Mouse (Mus musculus): ENCODE measurements at regions not wholly inside any gene's neighbourhood (a gene's known extent, or its start where the extent isn't known, plus 50 kb on each side); places are given as distances from the start of the nearest gene placed in this dataset.
"Not testable (repeated sequence)": the region's sequence is repeated elsewhere in the genome, so short reads cannot be mapped to it uniquely, and the experiment has no call there.

GRCm38 (mm10) chr3:149070201-149070600 is 79.8 kb upstream of the Adgrl2 start:
- H3K4me1 ChIP-seq (ENCODE audit: control insufficient read depth, insufficient read depth, low read length) = peaks cover 8% of the 10 kb centered on the region
- H3K36me3 ChIP-seq (ENCODE audit: control insufficient read depth, insufficient read depth, low read length) = no peaks in the 10 kb centered on the region
- H3K9me3 ChIP-seq (ENCODE audit: control insufficient read depth, low read length) = no peaks in the 10 kb centered on the region
- ATAC-seq (ENCODE audit: low read depth) = no peak
- H3K27me3 ChIP-seq (ENCODE audit: control insufficient read depth, insufficient read depth, low read length) = no peaks in the 10 kb centered on the region
- H3K4me3 ChIP-seq (ENCODE audit: low read depth, low read length) = no peak overlapping the region
- no peak overlapping the region for H3K27ac ChIP-seq (ENCODE audit: low read depth, low read length)
- no peak overlapping the region for H3K9ac ChIP-seq (replicated peaks; ENCODE audit: low read depth, low read length)
- WGBS = 82% methylated on average over 7 of the region's 7 CpGs
- H3K4me2 ChIP-seq (ENCODE audit: low read depth, low read length) = no peak overlapping the region

GRCm38 (mm10) chr3:149069436-149069835 is 79.1 kb upstream of the Adgrl2 start:
- Histone ChIP-seq H3K4me3 (ENCODE audit: low read depth, low read length) (no peak overlapping the region), H3K36me3 (ENCODE audit: control insufficient read depth, insufficient read depth, low read length) (no peaks in the 10 kb centered on the region), H3K9me3 (ENCODE audit: control insufficient read depth, low read length) (no peaks in the 10 kb centered on the region), H3K4me2 (ENCODE audit: low read depth, low read length) (no peak overlapping the region), H3K27me3 (ENCODE audit: control insufficient read depth, insufficient read depth, low read length) (no peaks in the 10 kb centered on the region), H3K4me1 (ENCODE audit: control insufficient read depth, insufficient read depth, low read length) (no peaks in the 10 kb centered on the region), H3K27ac (ENCODE audit: low read depth, low read length) (no peak overlapping the region), H3K9ac (replicated peaks; ENCODE audit: low read depth, low read length) (0 out of 2 replicates have a peak overlapping the region, but pooled peaks have one; percentile 7)
- 81% methylated on average over 9 of the region's 9 CpGs for WGBS
- ATAC-seq (ENCODE audit: low read depth) = peak; percentile 36

GRCm38 (mm10) chr3:149068821-149069220 is 78.5 kb upstream of the Adgrl2 start:
- no peak overlapping the region for H3K9ac ChIP-seq (replicated peaks; ENCODE audit: low read depth, low read length)
- H3K27ac ChIP-seq (ENCODE audit: low read depth, low read length) = no peak overlapping the region
- no peaks in the 10 kb centered on the region for H3K36me3 ChIP-seq (ENCODE audit: control insufficient read depth, insufficient read depth, low read length)
- H3K9me3 ChIP-seq (ENCODE audit: control insufficient read depth, low read length) = no peaks in the 10 kb centered on the region
- H3K27me3 ChIP-seq (ENCODE audit: control insufficient read depth, insufficient read depth, low read length) = no peaks in the 10 kb centered on the region
- ATAC-seq (ENCODE audit: low read depth) = peak; percentile 73; the same call in 1 of the 2 replicates
- no peak overlapping the region for H3K4me2 ChIP-seq (ENCODE audit: low read depth, low read length)
- 46% methylated on average over 7 of the region's 7 CpGs for WGBS
- no peaks in the 10 kb centered on the region for H3K4me1 ChIP-seq (ENCODE audit: control insufficient read depth, insufficient read depth, low read length)
- H3K4me3 ChIP-seq (ENCODE audit: low read depth, low read length) = no peak overlapping the region

GRCm38 (mm10) chr3:149067758-149068157 is 77.4 kb upstream of the Adgrl2 start:
- H3K27ac ChIP-seq (ENCODE audit: low read depth, low read length) = no peak overlapping the region
- H3K4me2 ChIP-seq (ENCODE audit: low read depth, low read length) = no peak overlapping the region
- H3K36me3 ChIP-seq (ENCODE audit: control insufficient read depth, insufficient read depth, low read length) = no peaks in the 10 kb centered on the region
- no peak overlapping the region for H3K4me3 ChIP-seq (ENCODE audit: low read depth, low read length)
- no peaks in the 10 kb centered on the region for H3K9me3 ChIP-seq (ENCODE audit: control insufficient read depth, low read length)
- no peak for ATAC-seq (ENCODE audit: low read depth)
- WGBS = 83% methylated on average over 7 of the region's 7 CpGs
- no peaks in the 10 kb centered on the region for H3K27me3 ChIP-seq (ENCODE audit: control insufficient read depth, insufficient read depth, low read length)
- no peaks in the 10 kb centered on the region for H3K4me1 ChIP-seq (ENCODE audit: control insufficient read depth, insufficient read depth, low read length)
- no peak overlapping the region for H3K9ac ChIP-seq (replicated peaks; ENCODE audit: low read depth, low read length)

- H3K9ac ChIP-seq (replicated peaks; ENCODE audit: low read depth, low read length) = no peak overlapping the region
- ATAC-seq (ENCODE audit: low read depth) = no peak
- no peaks in the 10 kb centered on the region for H3K9me3 ChIP-seq (ENCODE audit: control insufficient read depth, low read length)
- no peaks in the 10 kb centered on the region for H3K27me3 ChIP-seq (ENCODE audit: control insufficient read depth, insufficient read depth, low read length)
- WGBS = 41% methylated on average over 12 of the region's 12 CpGs
- no peak overlapping the region for H3K4me3 ChIP-seq (ENCODE audit: low read depth, low read length)
- H3K4me2 ChIP-seq (ENCODE audit: low read depth, low read length) = no peak overlapping the region
- H3K4me1 ChIP-seq (ENCODE audit: control insufficient read depth, insufficient read depth, low read length) = no peaks in the 10 kb centered on the region
- no peaks in the 10 kb centered on the region for H3K36me3 ChIP-seq (ENCODE audit: control insufficient read depth, insufficient read depth, low read length)
- no peak overlapping the region for H3K27ac ChIP-seq (ENCODE audit: low read depth, low read length)
Observed at GRCm38 (mm10) chr3:149055077-149055476, 64.7 kb upstream of the Adgrl2 start.

GRCm38 (mm10) chr3:149052295-149052902 is 62.0 kb upstream of the Adgrl2 start:
- not testable (repeated sequence) for H3K27me3 ChIP-seq (ENCODE audit: control insufficient read depth, insufficient read depth, low read length); H3K4me2 ChIP-seq (ENCODE audit: low read depth, low read length); H3K4me3 ChIP-seq (ENCODE audit: low read depth, low read length); H3K4me1 ChIP-seq (ENCODE audit: control insufficient read depth, insufficient read depth, low read length); H3K9me3 ChIP-seq (ENCODE audit: control insufficient read depth, low read length); H3K27ac ChIP-seq (ENCODE audit: low read depth, low read length); H3K9ac ChIP-seq (replicated peaks; ENCODE audit: low read depth, low read length); H3K36me3 ChIP-seq (ENCODE audit: control insufficient read depth, insufficient read depth, low read length)
- WGBS = 98% methylated on average over 1 of the region's 1 CpGs
- ATAC-seq (ENCODE audit: low read depth) = peak; percentile 44; the same call in 1 of the 2 replicates

- Histone ChIP-seq H3K9me3 (ENCODE audit: control insufficient read depth, low read length) (no peaks in the 10 kb centered on the region), H3K4me3 (ENCODE audit: low read depth, low read length) (no peak overlapping the region), H3K4me2 (ENCODE audit: low read depth, low read length) (no peak overlapping the region), H3K9ac (replicated peaks; ENCODE audit: low read depth, low read length) (no peak overlapping the region), H3K4me1 (ENCODE audit: control insufficient read depth, insufficient read depth, low read length) (0 out of 2 replicates have a peak, but pooled peaks cover 3% of the 10 kb centered on the region), H3K36me3 (ENCODE audit: control insufficient read depth, insufficient read depth, low read length) (no peaks in the 10 kb centered on the region), H3K27me3 (ENCODE audit: control insufficient read depth, insufficient read depth, low read length) (no peaks in the 10 kb centered on the region), H3K27ac (ENCODE audit: low read depth, low read length) (no peak overlapping the region)
- 80% methylated on average over 5 of the region's 5 CpGs for WGBS
- no peak for ATAC-seq (ENCODE audit: low read depth)
Observed at GRCm38 (mm10) chr3:149045343-149045742, 55.0 kb upstream of the Adgrl2 start.

- Histone ChIP-seq H3K27ac (ENCODE audit: low read depth, low read length) (no peak overlapping the region), H3K27me3 (ENCODE audit: control insufficient read depth, insufficient read depth, low read length) (no peaks in the 10 kb centered on the region), H3K36me3 (ENCODE audit: control insufficient read depth, insufficient read depth, low read length) (no peaks in the 10 kb centered on the region), H3K4me1 (ENCODE audit: control insufficient read depth, insufficient read depth, low read length) (0 out of 2 replicates have a peak, but pooled peaks cover 3% of the 10 kb centered on the region), H3K4me2 (ENCODE audit: low read depth, low read length) (no peak overlapping the region), H3K4me3 (ENCODE audit: low read depth, low read length) (no peak overlapping the region), H3K9me3 (ENCODE audit: control insufficient read depth, low read length) (no peaks in the 10 kb centered on the region), H3K9ac (replicated peaks; ENCODE audit: low read depth, low read length) (no peak overlapping the region)
- no peak for ATAC-seq (ENCODE audit: low read depth)
- WGBS = 76% methylated on average over 4 of the region's 4 CpGs
Observed at GRCm38 (mm10) chr3:149043901-149044300, 53.5 kb upstream of the Adgrl2 start.

- Histone ChIP-seq H3K4me3 (ENCODE audit: low read depth, low read length) (no peak overlapping the region), H3K9ac (replicated peaks; ENCODE audit: low read depth, low read length) (no peak overlapping the region), H3K27me3 (ENCODE audit: control insufficient read depth, insufficient read depth, low read length) (no peaks in the 10 kb centered on the region), H3K4me1 (ENCODE audit: control insufficient read depth, insufficient read depth, low read length) (0 out of 2 replicates have a peak, but pooled peaks cover 3% of the 10 kb centered on the region), H3K36me3 (ENCODE audit: control insufficient read depth, insufficient read depth, low read length) (no peaks in the 10 kb centered on the region), H3K9me3 (ENCODE audit: control insufficient read depth, low read length) (no peaks in the 10 kb centered on the region), H3K4me2 (ENCODE audit: low read depth, low read length) (no peak overlapping the region), H3K27ac (ENCODE audit: low read depth, low read length) (no peak overlapping the region)
- 11% methylated on average over 9 of the region's 9 CpGs for WGBS
- peak; percentile 95 for ATAC-seq (ENCODE audit: low read depth)
Observed at GRCm38 (mm10) chr3:149042527-149042926, 52.2 kb upstream of the Adgrl2 start.
